Mouse (Mus musculus) thymus, adult 2 months (tissue): ENCODE measurements at regions not wholly inside any gene's neighbourhood (a gene's known extent, or its start where the extent isn't known, plus 50 kb on each side); places are given as distances from the start of the nearest gene placed in this dataset.
A peak's percentile ranks its signal among the peaks of the same experiment; 100 is the strongest.
"Not testable (repeated sequence)": the region's sequence is repeated elsewhere in the genome, so short reads cannot be mapped to it uniquely, and the experiment has no call there.

ENCODE experiments used
- DNase-seq: peaks from one replicate; pipeline ENCODE4 v3.0.0; 2021
- H3K27ac ChIP-seq: fragments of 200-500 bp; 2 replicates; pipeline ENCODE4 v1.5.1; 2012; ENCODE audit warnings: low read length, control low read depth; ENCODE audit not compliant: control insufficient read depth, insufficient read depth
- H3K27me3 ChIP-seq: fragments of 200-500 bp; 2 replicates; pipeline ENCODE4 v1.6.1; 2012; ENCODE audit warnings: mild to moderate bottlenecking, low read length, moderate library complexity, mixed read lengths; ENCODE audit not compliant: control insufficient read depth, insufficient read depth
- H3K36me3 ChIP-seq: fragments of 200-500 bp; 2 replicates; pipeline ENCODE4 v1.6.1; 2012; ENCODE audit warnings: mild to moderate bottlenecking, low read length, moderate library complexity; ENCODE audit not compliant: control insufficient read depth, insufficient read depth
- H3K4me1 ChIP-seq: fragments of 200-500 bp; replicated peaks from 2 replicates; pipeline ENCODE4 v1.6.1; 2012; ENCODE audit warnings: low read length; ENCODE audit not compliant: control insufficient read depth, insufficient read depth
- H3K4me3 ChIP-seq: fragments of 200-500 bp; 2 replicates; pipeline ENCODE4 v1.5.1; 2012; ENCODE audit warnings: mild to moderate bottlenecking, low read length, control low read depth, moderate library complexity; ENCODE audit not compliant: control insufficient read depth, insufficient read depth
- CTCF ChIP-seq: fragments of 200-500 bp; IDR thresholded peaks from 2 replicates; pipeline ENCODE4 v1.5.1; 2012; ENCODE audit warnings: mild to moderate bottlenecking, control low read depth, low read length, moderate library complexity, borderline replicate concordance; ENCODE audit not compliant: control insufficient read depth, poor library complexity, insufficient read depth; ENCODE audit errors: extremely low read depth
- POLR2A ChIP-seq: fragments of 200-500 bp; IDR thresholded peaks from 2 replicates; pipeline ENCODE4 v1.6.1; 2012; ENCODE audit warnings: mild to moderate bottlenecking, low read length, control low read depth, moderate library complexity; ENCODE audit not compliant: control insufficient read depth, poor library complexity, insufficient read depth; ENCODE audit errors: extremely low read depth
- WGBS: fragments of 180-500 bp; shearing (Covaris S2); methylation state at CpG from one replicate; pipeline ENCODE4 v1.1.7; 2018; 5-methylcytosine and 5-hydroxymethylcytosine counted together

DNA sequence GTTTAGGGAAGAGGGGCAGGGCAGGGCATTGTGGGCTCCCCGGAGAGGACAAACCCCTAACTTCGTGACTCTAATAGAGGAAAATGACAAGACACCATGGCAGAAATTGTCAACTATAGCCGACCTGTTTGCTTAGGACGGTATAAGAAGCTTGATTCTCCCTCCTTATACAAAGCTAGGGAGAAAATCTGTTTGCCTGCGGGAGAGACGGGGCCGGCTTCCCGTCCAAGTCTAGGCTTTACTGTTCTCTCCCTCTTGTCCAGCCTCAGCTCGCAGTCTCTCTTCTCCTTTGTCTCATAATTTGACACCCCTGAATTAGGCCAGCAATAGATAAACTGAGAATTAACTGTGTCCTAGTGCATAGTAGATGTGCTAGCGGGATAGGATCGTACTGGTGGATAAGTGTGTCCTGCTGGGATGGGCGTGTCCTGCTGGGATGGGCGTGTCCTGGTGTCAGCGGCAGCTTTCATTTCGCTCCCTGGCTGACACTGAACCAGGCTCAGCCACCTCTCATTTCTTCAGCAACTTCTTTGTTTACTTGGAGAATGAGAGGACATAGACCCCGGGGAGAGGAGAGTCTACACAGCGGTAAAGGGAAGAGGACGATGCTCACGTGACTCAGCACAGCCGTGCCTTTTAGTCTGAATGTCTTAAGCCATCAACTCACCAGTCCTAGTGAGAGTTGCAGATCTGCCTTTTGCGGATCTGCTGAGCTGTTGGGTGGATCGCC, 70.8 kb downstream of the Adra2a start:
- DNase-seq = peak; percentile 25
- Histone ChIP-seq H3K4me3 (peak overlapping the region; percentile 19; the same call in 1 of the 2 replicates), H3K27ac (no peak overlapping the region), H3K27me3 (no peaks in the 10 kb centered on the region), H3K36me3 (no peaks in the 10 kb centered on the region), H3K4me1 (no peaks in the 10 kb centered on the region; the same call in 1 of the 2 replicates)
- WGBS = 15% methylated on average over 22 of the region's 22 CpGs
- no peak for TF ChIP-seq POLR2A
- no peak for TF ChIP-seq CTCF

- H3K4me1 ChIP-seq = no peaks in the 10 kb centered on the region; the same call in 1 of the 2 replicates
- H3K27me3 ChIP-seq = no peaks in the 10 kb centered on the region
- H3K4me3 ChIP-seq = no peak overlapping the region
- WGBS = 19% methylated on average over 4 of the region's 4 CpGs
- H3K27ac ChIP-seq = no peak overlapping the region
- no peak for TF ChIP-seq CTCF
- H3K36me3 ChIP-seq = no peaks in the 10 kb centered on the region
- DNase-seq = no peak
Observed at GRCm38 (mm10) chr19:54115335-54115734, 71.4 kb downstream of the Adra2a start.

DNA sequence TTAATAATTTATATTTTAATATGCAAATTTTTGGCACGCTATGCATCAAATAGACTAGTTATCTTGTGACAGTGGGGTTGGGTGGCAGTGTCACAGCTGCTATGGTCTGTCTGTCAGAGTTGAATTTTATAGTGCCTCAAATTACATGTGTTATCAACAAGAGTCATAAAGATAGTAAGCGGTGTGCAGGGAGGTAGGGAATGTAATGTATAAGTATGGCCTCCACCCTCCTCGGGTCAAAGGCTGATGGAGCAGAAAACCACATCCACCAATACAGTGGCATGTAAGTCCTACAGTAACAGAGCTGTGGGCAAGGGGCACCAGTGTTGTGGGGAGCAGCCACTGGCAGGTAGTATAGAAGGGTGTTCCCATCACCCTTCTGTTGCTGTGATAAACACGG, 72.9 kb downstream of the Adra2a start:
- 83% methylated on average over 4 of the region's 4 CpGs for WGBS
- Histone ChIP-seq H3K4me1 (no peaks in the 10 kb centered on the region; the same call in 1 of the 2 replicates), H3K4me3 (no peak overlapping the region), H3K36me3 (no peaks in the 10 kb centered on the region), H3K27ac (no peak overlapping the region), H3K27me3 (no peaks in the 10 kb centered on the region)
- TF ChIP-seq POLR2A = no peak
- no peak for TF ChIP-seq CTCF
- DNase-seq = no peak

DNA sequence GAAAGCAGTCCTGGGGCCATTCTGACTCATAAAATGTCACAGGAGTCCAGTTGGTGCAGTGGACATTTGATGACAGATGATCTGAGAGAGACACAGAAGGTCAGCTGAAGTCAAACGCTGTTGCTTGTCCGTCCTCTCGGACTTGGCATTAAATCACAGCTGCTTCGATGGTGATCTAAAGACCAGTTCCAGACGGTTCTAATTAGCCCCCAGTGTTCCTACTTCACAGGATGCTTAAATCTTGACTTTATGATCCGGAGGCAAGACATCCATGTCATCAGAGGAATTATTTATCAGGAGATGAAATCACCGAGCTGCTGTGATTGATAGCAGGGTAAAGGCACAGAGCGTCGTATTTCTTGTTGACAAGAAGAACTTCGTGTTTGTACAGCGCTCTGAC, 73.7 kb downstream of the Adra2a start:
- no peak overlapping the region for H3K27ac ChIP-seq
- H3K4me1 ChIP-seq = no peaks in the 10 kb centered on the region; the same call in 1 of the 2 replicates
- TF ChIP-seq CTCF (no peak), POLR2A (no peak)
- no peak overlapping the region for H3K4me3 ChIP-seq
- 89% methylated on average over 11 of the region's 11 CpGs for WGBS
- no peaks in the 10 kb centered on the region for H3K27me3 ChIP-seq
- no peaks in the 10 kb centered on the region for H3K36me3 ChIP-seq
- DNase-seq = no peak

DNA sequence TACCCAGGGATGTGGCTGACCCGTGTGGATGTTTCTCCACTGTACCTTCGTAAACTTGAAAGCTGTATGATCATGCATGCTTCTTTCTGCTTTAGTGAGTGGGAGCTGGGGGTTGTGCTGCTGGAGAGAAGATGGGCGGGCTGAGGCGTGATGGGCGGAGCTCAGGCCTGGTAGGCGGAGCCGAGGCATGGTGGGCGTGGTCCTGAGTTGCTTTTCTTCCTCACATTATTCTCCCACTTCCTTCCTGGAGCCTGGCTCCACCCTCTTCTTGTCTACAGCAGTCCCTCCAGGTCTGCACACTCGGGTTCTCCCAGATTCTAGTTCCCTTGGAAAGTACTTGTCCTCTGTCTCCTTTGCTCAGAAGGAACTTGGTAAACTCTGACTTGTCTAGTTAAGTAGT, 79.6 kb downstream of the Adra2a start:
- H3K27ac ChIP-seq = no peak overlapping the region
- no peak overlapping the region for H3K4me3 ChIP-seq
- H3K27me3 ChIP-seq = no peaks in the 10 kb centered on the region
- no peaks in the 10 kb centered on the region for H3K4me1 ChIP-seq
- no peak for DNase-seq
- H3K36me3 ChIP-seq = no peaks in the 10 kb centered on the region
- 79% methylated on average over 9 of the region's 9 CpGs for WGBS
- no peak for TF ChIP-seq CTCF
- TF ChIP-seq POLR2A = no peak

- not testable (repeated sequence) for DNase-seq
- 72% methylated on average over 1 of the region's 1 CpGs for WGBS
Observed at GRCm38 (mm10) chr19:54151766-54152165, 107.8 kb downstream of the Adra2a start.

GRCm38 (mm10) chr19:54154400-54154799, 110.4 kb downstream of the Adra2a start:
- H3K4me3 ChIP-seq = no peak overlapping the region
- H3K4me1 ChIP-seq = no peaks in the 10 kb centered on the region
- no peaks in the 10 kb centered on the region for H3K36me3 ChIP-seq
- TF ChIP-seq CTCF (no peak), POLR2A (no peak)
- H3K27ac ChIP-seq = no peak overlapping the region
- 88% methylated on average over 4 of the region's 4 CpGs for WGBS
- no peak for DNase-seq
- no peaks in the 10 kb centered on the region for H3K27me3 ChIP-seq

More at GRCm38 (mm10) chr19:54151766-54152165, 107.8 kb downstream of the Adra2a start:
- H3K36me3 ChIP-seq, H3K4me1 ChIP-seq, H3K27me3 ChIP-seq, H3K4me3 ChIP-seq, H3K27ac ChIP-seq: not testable (repeated sequence)
